Mouse (Mus musculus): ENCODE measurements around the gene Thada.

Thada gene

DNA sequence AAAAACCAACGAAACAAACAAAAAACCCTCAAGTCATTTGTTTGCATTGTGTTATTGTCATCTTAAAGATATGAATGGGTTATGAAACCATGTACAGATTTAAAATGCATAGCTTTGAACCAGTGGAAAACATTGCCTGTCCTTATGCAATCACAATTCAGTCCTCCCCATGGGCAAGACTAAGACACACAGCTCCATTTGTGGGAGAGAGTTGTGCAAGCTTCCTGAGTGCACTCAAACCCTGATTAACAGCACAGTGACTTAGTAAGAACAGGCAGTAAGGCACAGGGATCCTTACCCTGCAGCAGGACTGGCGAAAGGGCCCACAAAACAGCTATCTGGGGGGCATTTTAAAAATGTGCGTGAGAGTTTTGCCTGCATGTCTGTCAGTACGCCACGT is 11.2 kb upstream of the Thada start:
- DNase-seq (ENCODE audit: low spot score) = no peak

DNA sequence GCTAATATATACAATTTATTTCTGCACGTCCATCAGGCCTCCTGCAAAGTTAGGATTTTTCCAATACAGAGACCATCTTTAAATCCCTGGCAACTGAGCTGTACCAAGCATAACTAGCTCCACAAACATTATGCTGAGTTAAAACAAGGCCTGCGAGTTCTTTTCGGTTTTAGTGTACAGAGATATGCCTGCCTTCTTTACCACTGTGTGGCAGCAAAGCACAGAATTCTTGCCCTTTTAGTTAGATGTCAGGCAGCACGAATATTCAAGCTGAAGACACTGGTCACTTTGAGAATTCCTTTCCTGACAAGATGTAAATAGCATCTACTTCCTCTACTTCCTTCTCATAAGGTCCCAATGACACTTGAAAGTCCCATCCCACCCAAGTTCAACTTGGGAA is 8.3 kb upstream of the Thada start:
- no peak for DNase-seq (ENCODE audit: low spot score)

DNA sequence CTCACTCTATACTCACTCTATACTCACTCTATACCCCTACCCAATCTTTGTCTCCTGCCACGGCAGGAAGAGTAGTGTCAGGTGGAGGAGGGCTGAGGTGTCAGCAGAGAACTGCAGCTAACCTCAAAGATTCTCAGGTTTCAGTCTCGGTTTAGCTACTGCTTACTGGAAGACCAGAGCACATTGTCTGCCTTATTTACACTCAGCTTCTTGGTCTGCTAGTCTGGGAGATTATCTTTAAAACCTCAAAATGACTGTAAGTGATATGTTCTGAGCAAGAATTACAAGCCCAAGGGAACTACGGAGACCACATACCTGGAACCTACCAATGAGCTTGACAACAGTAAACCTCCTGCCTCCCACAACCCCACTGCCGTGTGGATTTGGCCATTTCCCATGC is 31.0 kb downstream of the Thada start:
- DNase-seq (ENCODE audit: low spot score) = no peak

DNA sequence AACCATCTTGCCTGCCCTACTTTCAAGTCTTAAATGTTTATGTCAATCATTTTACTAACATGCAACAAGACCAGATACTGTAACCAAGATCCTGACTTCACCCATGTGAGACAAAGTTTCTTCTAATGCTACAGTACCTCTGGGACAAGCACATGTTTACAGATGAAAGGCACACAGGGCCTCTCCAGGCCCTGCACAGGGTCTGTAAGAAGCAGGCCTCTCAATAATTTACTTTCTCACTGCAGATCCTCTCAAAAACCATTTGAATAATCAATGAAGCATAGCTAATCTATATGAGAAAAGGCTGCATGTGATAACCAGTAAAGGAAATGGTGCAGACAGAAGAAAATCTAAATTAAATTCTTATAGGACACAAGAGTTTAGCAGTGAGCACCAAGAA is 31.8 kb downstream of the Thada start:
- DNase-seq (ENCODE audit: low spot score) = no peak

DNA sequence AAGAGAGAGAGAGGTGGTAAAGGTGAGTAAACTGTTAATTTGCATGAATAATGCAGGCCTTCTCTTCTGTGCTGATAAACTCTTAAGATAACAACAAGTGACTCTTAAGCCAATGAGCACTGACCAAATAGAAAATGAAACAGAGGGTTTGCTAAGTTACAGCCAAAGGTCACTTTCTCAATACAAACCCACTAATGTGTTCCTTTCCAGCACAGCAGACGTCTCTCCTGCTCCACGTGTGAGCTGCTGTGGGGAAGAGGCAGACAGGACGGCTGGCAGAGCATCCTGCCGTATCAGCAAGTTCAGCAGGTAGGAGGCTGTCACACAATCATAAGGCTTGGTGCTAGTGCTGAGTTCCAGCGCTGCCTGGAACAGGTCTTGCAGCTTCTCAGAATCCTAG is 34.0 kb downstream of the Thada start:
- DNase-seq (ENCODE audit: low spot score) = no peak

DNA sequence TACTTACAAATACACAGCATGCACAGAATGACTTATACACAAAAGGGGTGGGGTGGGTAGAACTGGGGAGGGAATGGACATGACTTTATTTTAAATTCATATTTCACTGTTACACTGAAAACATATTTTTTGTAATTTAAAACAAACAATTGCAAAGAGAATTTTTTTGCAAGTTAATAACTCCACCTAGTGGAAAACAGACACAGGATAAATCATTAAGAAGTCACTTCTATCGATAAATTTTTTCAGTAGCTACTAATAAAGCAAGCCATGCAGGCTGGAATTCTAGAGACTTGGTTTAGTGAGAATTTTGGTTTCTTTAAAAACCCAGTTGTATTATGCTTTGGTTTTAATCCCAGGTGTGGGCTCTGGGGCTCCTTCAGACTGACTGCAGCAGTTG is 41.7 kb downstream of the Thada start:
- DNase-seq (ENCODE audit: low spot score) = no peak

DNA sequence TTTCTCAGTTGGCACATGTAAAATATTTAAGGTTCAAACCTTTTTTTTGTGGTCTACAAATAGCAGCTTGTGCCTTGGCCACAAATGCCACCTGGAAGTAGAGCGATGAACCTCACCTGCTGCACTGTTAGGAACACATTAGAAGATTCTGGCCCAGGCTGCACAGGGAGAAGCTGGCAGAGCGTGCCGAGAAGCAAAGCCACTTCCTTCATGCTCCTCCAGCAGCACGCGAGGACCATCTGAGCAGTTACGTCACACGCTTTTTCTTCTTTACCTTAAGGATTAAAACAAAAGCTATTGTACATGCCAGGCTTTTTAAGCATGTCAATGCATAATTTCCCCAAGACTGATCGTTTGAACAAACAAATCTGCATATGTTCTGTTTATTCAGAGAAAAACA is 43.1 kb downstream of the Thada start:
- no peak for DNase-seq (ENCODE audit: low spot score)

DNA sequence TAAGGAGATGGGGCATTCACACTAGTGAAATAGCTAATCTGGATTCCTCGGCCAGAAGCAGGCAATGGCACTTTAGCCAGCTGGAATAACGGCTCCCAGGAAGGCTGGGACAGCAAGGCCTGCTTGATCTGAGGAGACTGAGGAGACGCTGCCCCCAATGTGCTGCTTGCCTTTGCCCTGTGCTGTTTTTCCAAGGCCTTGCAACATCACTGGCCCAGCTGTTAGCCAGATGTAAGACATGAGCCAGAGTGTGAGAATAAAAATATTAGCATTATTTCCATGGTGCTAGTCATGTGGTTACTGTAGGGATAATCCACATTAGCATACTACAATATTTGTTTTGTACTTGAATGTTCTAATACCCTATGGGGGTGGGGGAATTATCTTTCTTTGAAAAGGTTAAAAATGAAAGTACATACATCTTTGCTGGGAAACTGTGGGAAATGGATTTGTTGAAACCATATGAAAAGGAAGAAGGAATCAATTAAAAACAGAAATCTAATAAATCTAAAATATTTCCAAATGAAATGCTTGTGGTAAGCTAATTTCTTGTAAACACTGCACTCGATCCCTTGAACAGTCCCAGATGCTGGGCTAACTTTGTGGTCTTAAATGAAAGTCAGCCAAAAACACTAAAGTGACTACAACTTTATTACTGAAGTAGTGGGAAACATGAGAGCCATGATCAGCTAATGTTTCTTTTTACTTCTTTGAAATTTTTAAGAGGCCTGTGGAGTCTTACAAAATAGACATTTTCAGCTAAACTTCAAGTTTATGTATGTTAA is 43.8 kb downstream of the Thada start:
- DNase-seq (ENCODE audit: low spot score) = no peak

DNA sequence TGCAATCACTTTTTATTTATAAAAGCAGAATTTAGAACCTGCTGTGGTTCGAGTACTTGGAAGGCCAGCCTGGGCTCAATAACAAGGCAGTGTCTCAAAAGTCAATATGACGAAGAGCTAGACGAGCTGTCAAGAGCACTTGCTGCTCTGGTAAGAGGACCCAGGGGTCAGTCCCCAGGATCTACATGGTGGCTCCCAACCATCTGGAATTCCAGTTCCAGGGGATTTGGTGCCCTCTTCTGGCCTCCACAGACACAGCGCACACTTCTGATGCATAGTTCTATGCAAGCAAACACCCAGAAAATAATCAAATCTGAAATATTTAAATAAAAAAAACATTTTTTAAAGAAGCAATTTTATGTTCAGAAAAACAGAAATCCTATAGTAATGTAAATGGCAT is 45.0 kb downstream of the Thada start:
- no peak for DNase-seq (ENCODE audit: low spot score)

DNA sequence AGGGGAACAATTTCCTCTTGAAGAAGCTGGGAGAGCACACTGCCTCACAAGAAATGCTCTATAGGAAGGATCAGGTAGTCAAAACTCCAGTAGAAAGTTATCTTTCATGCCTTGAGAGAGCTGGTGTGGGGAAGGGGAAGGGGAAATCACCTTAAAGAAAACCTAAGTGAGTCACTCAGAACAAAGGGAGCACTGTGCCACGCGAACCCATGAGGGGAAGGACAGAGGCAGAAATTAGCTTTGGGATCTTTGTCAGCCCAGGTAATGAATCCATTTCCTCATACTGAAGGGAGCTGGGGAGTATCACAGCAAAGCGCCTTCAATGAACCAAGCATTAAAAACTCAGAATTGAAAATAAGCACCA is 45.7 kb downstream of the Thada start:
- no peak for DNase-seq (ENCODE audit: low spot score)

DNA sequence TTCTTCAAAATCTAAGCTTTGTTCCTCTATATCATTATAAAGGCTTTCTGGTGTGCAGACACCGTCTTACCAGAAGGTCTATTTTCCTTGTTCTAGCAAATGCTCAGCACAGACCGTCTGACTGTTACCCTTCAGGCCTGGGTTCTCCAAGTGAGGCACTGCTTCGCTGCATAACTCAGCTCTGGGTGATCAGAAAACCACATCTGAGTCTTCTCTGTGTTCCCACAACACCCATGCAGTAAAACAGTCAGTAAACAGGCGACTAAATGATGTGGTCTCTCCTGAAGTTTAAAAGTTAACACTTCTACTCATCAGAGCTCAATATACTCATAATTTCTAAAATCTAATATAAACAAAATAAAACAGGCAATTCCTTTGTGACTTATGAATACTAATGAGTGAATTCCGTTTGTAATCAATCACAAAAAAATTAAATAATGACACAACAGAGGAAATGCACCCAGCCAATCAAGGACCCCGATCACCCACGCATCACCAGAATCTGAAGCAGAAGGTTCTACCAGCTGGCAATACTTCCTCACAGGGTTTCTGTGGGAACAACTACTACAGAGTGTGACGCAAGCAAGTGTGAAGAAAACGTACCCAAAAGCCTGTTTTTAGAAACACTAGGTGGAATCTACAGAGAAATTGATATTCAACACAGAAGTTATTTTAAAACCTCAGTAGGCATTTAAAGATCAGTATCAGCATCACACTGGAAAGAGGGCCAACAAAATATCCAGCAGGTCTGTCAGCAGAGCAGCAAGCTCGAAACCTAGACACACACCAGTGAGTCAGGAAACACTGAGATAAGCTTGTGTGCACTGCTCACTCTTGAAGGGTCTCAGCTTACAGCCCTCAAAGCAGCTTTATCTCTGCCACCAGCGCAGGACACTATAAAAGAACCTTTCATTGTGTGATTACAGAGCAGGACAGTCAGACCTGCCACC is 46.4 kb downstream of the Thada start:
- DNase-seq (ENCODE audit: low spot score) = no peak

DNA sequence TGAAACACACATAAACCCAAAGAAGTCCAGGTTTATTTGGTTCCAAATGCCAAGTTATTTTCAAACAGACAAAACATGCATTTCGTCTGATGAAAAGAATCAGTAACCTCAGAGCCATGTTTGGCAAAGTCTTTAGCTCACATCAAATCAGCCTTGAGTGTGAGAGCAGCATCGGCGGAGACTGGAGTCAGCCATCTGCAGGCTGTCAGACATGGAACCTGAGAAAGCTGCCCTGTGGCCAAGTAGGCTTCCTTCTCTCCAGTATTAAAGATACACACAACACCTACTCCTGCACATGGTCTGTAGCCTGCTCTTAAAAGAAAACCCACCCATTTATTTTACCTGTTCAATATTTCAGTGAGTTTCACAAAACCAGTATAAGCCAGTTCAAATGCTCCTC is 50.1 kb downstream of the Thada start:
- no peak for DNase-seq (ENCODE audit: low spot score)

DNA sequence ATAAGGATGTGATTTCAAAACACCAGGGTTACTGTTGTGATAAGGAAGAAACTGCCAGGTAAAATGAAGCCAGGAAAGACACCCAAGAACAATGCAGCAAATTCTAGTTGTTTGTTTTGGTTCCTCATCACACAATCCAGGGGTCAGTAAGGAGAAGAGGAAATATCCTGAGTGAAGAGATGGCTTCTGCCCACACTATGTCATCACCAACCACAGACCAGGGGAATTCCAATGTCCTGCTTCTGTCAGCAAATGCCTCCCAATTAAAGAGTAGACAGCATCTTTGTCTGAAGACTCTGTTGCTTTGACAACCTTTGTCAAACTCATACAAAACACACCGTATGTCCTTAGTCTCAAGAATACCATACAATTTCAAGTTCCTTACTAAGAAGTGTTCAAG is 57.3 kb downstream of the Thada start:
- no peak for DNase-seq (ENCODE audit: low spot score)

DNA sequence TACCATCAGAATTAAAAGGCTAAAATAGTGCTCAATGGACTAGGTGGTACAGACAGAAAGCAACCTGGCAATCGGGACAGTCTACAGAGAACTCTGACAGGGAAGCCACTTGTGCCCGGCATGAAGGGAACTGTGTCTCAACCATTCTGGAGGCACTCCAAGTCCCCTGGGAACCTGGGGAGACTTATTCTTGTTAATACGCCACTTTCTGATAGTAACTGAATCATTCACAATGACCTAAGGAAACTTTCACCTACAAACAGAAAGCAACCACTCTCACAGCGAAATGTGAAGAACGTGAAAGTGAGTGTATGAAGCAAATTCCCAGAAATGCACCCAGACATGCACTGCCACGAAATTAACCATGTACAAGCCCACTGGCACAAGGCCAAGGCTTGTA is 60.4 kb downstream of the Thada start:
- no peak for DNase-seq (ENCODE audit: low spot score)

DNA sequence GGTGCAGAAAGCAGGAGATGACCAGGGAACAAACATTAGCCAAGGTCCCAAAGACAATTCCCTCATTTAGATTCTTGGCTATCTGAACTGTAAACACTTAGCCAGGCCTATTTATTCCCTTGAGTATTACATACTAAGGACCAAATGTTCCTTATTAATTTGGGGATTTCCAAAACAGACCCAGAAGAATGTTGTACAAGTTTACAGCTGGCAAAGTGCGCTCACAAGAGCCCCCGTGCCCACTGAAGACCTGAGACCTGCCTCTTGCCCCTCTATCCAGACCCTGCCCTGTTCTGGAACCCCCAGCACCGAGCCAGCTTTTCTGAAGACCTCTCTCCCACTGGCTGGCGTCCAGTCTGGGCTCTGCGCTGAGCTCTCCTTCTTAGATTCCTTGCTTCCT is 64.2 kb downstream of the Thada start:
- DNase-seq (ENCODE audit: low spot score) = no peak

DNA sequence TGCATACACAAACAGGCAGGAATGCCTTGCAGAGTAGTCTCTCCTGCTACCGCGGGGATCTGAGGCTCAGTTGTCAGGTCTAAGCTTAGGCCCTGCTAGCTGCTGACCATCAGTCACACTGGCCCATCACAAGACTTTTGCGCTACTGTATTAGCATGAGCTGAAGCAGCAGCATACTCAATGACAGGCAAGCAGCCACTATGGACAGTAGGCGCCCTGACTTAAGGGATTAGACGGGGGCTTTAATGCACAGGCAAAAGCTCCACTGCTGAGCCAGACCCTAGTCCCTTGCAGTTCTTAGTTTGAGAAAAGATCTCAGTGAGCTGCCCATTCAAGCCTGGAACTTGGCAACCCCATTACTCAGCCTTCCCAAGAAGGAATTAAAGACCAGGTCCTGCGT is 66.6 kb downstream of the Thada start:
- DNase-seq (ENCODE audit: low spot score) = no peak

DNA sequence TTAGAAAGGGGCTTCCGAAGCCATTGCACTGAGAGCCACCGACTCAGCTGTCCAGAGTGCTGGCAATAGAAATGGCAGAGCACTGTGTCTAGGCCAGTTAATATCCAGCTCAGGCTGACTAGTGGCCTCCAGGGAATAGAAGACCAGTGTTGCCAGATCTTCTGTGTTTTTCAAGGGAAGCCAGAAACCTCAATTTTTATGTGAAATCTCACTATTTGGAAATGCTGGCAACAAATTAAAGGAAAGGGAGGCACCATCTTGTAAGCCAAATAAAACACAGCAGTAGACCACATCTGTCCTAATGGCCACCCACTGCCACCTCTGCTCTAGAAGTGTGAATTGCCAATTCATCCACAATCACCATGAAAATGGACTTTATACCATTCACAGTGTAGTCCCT is 76.0 kb downstream of the Thada start:
- DNase-seq (ENCODE audit: low spot score) = no peak

DNA sequence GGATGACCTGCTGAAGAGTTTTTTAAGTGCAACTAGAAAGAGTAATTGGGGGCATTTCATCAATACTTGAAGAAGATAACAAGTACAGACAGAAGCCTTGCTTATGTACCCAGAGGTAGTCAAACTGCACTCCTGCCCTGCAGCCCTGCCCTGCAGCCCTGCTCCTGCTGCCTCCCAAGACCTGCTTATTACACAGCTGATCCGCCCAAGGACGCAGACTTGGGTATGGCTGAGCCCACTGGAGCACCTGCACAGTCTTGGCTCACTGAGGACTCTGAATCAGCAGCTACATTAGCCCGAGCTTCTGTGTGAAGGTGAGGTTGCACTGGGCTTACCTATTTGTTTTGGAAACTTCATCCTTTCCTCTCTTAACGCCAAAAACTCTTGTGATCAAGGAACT is 79.8 kb downstream of the Thada start:
- no peak for DNase-seq (ENCODE audit: low spot score)

DNA sequence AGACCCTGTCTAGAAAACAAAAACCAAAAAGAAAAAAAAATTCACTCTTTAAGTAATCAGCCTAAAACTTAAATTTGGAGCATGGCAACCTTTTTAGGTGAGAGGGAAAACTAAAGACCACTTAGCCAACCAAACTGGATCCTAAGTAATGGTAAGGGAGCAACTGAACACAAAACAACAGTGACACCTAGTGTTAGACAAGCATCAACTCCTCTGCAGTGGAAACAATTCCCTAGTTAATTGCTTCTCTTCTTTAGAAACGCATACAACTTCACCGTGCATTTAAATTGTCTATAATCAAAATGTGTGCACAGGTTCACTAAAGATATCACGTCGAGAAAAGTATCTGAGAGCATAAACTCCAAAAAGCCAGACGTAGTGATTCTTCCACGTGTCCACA is 80.3 kb downstream of the Thada start:
- DNase-seq (ENCODE audit: low spot score) = no peak

DNA sequence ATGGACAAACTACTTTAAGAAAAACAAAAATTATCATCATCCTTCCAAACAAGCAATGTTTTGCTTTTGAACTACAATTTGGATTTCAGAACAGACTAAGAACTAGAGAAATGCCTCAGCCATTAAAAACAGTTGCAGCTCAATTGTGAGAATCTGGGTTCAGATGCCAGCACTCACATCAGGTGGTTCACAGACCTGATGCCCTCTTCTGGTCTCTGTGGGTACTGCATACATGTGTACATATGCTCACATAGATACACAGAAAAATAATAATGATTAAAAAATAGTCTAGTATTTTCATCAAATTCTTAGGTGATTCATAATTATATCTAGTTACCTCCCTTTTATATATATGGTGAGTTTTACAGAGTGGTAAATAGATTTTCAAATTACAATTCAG is 81.3 kb downstream of the Thada start:
- DNase-seq (ENCODE audit: low spot score) = no peak

DNA sequence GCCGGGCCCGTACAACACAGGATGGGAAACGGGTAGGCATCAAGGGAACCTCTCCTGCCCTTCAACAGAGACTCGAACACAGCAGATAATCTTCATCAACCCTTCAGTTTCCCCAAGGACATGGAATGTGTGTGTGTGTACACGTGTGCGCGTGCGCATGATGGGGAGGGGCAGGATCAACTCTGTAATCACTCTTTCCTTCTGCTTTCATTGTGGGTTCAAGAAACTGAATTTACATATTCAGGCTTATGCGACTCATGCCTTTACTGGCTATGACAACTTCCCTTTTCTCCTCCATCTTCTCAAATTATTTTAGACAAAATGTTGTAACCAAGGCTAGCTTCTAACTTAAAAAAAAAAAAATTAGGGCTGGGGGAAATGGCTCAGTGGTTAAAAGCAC is 85.7 kb downstream of the Thada start:
- DNase-seq (ENCODE audit: low spot score) = no peak

DNA sequence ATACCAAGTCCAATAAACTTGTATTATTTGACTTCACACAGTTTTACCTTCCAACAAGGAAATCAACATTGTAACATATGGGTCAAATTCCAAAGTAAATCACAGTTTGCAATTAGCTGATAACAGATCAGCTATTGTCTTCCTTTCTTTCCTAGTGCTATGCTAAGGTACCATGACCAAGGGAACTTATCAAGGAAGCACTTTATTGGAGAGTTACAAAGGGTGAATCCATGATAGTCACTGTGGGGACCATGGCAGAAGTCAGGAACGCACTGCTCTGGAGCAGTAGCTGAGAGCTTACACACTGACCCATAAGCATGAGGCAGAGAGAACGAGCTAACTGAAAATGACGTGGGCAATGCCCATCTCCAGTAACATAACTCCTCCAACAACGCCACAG is 89.1 kb downstream of the Thada start:
- no peak for DNase-seq (ENCODE audit: low spot score)

DNA sequence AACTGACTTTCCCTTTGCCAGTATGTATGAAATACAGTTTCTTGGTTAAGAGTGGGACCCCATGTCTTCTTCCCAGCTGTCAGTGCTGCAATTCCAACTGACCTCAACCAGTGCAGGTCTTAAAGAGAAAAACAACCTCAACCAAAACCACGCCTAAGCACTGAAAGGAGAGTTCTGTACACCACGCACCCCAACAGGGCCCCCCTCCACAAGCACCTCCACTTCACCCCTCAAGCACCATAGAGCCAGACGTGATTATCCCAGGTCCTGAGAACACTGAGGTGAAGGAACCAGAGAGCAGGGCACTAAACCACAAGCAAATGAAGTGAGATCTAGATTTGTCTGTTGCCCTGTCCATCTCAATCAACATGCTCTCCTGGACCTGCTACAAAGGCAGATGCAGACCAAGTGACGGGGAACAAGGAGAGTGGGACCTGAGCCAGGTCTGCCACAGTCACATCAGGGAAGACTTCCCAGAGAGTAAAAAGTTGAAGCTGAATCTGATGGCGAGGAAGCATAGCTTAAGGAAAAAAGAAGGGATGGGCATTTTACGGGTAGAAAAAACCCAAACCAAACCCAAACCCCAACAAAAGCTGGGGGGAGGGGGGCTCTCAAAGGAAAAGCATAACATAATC is 93.5 kb downstream of the Thada start:
- DNase-seq (ENCODE audit: low spot score) = no peak

Measured in testis, postnatal 14 days (tissue).